Mouse (Mus musculus): ENCODE results near the gene Gtf2h2. TPM values are rescaled to one million over a fixed set of nuclear protein-coding genes. Genes with fewer than 3 reads are reported as not detected.

The Gtf2h2 gene
- total RNA-seq (2018; cell fraction: chromatin; rRNA removed) = 10 to 100 TPM; 11.5 to 98.0 (median 56.6) TPM
- 10 to 100 TPM in 24 of 26 experiments, 1 to 10 TPM in 2; 5.8 to 19.8 (median 13.7) TPM for total RNA-seq (2018; cell fraction: cytosol; rRNA removed)
- 10 to 100 TPM in 23 of 26 experiments, 1 to 10 TPM in 3; 6.2 to 68.1 (median 33.8) TPM for total RNA-seq (2018; cell fraction: nucleus; rRNA removed)
- polyA plus RNA-seq (2018) = 16.6 to 20.4 TPM (median 17.7 TPM) in 3 replicates

DNA sequence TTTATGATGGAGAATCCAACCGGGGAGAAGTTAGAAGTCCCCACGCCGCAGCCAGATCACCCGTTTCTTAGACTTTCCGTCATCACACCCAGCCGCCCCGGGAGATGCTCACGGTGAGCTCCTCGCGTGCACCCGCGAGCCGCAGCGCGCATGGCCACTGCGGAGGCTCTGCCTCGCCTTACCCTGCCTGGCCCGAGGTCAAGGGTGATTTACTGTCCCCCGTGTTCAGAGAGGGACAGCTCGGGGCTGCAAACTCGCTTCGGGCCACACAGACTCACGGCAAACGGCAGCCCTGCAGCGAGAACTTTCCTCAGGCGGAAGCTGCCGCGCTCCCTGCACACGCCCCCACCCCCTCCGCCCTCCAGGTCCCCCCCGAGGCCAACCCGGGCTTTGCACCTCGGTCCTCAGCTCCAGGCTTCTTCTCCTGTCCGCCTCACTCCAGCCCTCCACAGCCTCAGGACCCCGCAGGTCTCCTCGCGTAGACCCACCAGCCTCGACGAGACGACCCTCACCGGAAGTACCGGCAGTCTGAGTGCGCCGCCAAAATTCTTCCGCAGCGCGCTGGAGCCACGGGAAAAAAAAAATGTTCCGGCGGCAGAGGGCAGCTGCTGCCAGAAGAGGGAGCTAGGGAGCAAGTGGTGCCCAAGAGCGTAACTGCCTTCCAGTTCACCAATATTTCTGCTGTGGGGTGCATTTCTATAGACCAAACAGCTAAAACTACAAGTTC, at the start of gene Gtf2h2:
Gtf2h2 (minus strand) TSS at position 519 of the 727 bp plus-strand sequence.
- WGBS (ENCODE audit: missing documents) = 1% methylated on average over 51 of the region's 51 CpGs
- Histone ChIP-seq H3K27ac (peak within 1 kb of the TSS; percentile 47), H3K36me3 (ENCODE audit: inconsistent target) (peaks cover 10% of the 10 kb centered on the region; the same call in 1 of the 2 replicates), H3K4me3 (ENCODE audit: inconsistent target) (peak within 1 kb of the TSS; percentile 56), H3K79me2 (ENCODE audit: inconsistent target) (peaks cover 8% of the 10 kb centered on the region; the same call in 1 of the 2 replicates)

GRCm38 (mm10) chr13:100536149-100536548, 43.8 kb upstream of the Gtf2h2 start:
- H3K79me2 ChIP-seq (ENCODE audit: inconsistent target) = no peaks in the 10 kb centered on the region
- no peak overlapping the region for H3K4me3 ChIP-seq (ENCODE audit: inconsistent target)
- no peaks in the 10 kb centered on the region for H3K36me3 ChIP-seq (ENCODE audit: inconsistent target)
- no peak overlapping the region for H3K27ac ChIP-seq
- WGBS (ENCODE audit: missing documents) = 86% methylated on average over 3 of the region's 3 CpGs

DNA sequence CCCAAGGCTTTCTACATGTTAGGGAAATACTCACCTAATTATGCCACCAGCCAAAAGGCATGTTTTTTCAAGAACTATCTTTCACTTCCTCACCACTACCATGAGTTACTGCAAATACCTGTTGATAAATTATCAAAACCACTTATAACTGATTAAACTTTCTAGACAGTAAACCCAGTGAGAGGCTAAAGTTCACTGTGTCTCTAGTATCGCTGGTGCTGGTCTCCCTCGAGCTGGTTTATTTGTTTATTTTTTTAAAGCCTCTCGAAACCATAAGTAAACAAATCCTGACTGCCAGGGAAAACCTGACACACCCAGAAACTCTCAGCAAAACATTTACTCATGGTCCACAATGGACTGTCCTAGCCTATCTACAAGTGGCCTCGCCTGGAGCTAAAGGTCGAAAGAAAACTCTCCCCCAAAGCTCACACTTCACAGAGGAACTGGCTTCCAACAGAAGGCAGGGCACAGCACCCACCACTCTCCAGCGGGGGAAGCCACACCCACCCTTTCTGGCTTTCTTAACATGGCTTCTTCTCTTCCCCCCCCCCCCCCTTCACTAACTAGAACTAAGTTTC, 40.5 kb upstream of the Gtf2h2 start:
- Histone ChIP-seq H3K36me3 (ENCODE audit: inconsistent target) (no peaks in the 10 kb centered on the region), H3K79me2 (ENCODE audit: inconsistent target) (no peaks in the 10 kb centered on the region), H3K27ac (no peak overlapping the region), H3K4me3 (ENCODE audit: inconsistent target) (no peak overlapping the region)
- WGBS (ENCODE audit: missing documents) = 69% methylated on average over 6 of the region's 6 CpGs

- WGBS (ENCODE audit: missing documents) = 74% methylated on average over 6 of the region's 6 CpGs
- H3K4me3 ChIP-seq (ENCODE audit: inconsistent target) = no peak overlapping the region
- H3K36me3 ChIP-seq (ENCODE audit: inconsistent target) = no peaks in the 10 kb centered on the region
- no peaks in the 10 kb centered on the region for H3K79me2 ChIP-seq (ENCODE audit: inconsistent target)
- H3K27ac ChIP-seq = no peak overlapping the region
Observed at GRCm38 (mm10) chr13:100526649-100527038, 34.3 kb upstream of the Gtf2h2 start.

DNA sequence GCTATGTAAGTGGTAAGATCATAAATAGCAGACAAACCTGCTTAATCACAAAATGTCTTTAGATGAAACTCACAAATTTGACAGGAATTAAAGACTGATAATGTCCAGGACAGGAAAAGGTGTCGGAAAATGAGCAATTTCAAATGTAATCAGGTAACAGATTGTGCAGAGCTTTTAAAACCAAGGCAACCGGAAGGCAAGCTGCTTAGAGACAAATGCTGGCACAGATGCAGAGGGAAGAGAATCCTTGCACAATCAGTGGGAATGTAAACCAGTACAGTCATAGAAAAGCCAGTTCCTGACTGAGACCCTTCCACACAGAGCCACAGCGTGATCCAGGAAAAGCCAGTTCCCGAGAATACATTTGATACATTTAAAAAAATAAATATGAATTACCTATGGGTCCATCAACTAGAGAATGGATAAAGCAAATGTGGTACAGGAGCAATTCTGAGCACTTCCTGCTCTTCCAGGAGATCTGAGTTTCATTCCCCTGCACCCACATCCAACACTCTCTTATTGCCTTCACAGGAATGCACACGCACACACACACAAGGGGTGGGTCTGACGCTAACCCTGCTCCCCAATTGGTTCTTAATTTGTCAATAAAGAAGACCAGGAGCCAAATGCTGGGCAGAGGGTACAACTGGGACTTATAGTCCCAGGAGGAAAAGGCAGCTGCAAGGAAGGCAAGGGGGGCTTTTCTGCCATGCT, 33.7 kb upstream of the Gtf2h2 start:
- WGBS (ENCODE audit: missing documents) = 88% methylated on average over 6 of the region's 6 CpGs
- H3K79me2 ChIP-seq (ENCODE audit: inconsistent target) = no peaks in the 10 kb centered on the region
- no peak overlapping the region for H3K4me3 ChIP-seq (ENCODE audit: inconsistent target)
- H3K36me3 ChIP-seq (ENCODE audit: inconsistent target) = no peaks in the 10 kb centered on the region
- no peak overlapping the region for H3K27ac ChIP-seq

GRCm38 (mm10) chr13:100524896-100525295, 32.5 kb upstream of the Gtf2h2 start:
- Histone ChIP-seq H3K27ac (no peak overlapping the region), H3K79me2 (ENCODE audit: inconsistent target) (no peaks in the 10 kb centered on the region), H3K36me3 (ENCODE audit: inconsistent target) (no peaks in the 10 kb centered on the region), H3K4me3 (ENCODE audit: inconsistent target) (no peak overlapping the region)
- WGBS (ENCODE audit: missing documents) = 94% methylated on average over 6 of the region's 6 CpGs

DNA sequence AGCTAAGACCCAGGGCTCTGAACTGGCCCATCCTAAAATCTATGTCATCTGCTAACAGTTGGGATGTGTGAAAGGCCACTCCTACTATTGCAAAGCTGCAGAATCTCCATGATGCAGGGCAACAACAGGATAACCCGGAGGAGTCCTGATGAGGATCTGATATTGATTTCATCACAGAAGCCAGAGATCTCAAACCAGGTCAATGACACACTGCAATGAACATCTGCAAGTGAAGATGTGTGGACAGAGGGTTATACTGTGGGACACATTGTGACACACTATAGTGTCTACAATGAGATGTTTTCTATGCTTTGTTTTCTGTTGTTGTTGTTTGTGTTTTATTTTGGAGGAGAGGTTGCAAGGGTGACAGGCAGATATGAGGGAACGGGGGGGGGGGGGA, 31.3 kb upstream of the Gtf2h2 start:
- Histone ChIP-seq H3K4me3 (ENCODE audit: inconsistent target) (no peak overlapping the region), H3K36me3 (ENCODE audit: inconsistent target) (no peaks in the 10 kb centered on the region), H3K27ac (no peak overlapping the region), H3K79me2 (ENCODE audit: inconsistent target) (no peaks in the 10 kb centered on the region)
- 84% methylated on average over 2 of the region's 2 CpGs for WGBS (ENCODE audit: missing documents)

- H3K27ac ChIP-seq = no peak overlapping the region
- H3K36me3 ChIP-seq (ENCODE audit: inconsistent target) = no peaks in the 10 kb centered on the region
- no peaks in the 10 kb centered on the region for H3K79me2 ChIP-seq (ENCODE audit: inconsistent target)
- WGBS (ENCODE audit: missing documents) = 94% methylated on average over 9 of the region's 9 CpGs
- no peak overlapping the region for H3K4me3 ChIP-seq (ENCODE audit: inconsistent target)
Observed at GRCm38 (mm10) chr13:100521724-100522591, 29.6 kb upstream of the Gtf2h2 start.

GRCm38 (mm10) chr13:100519162-100519561, 26.8 kb upstream of the Gtf2h2 start:
- H3K79me2 ChIP-seq (ENCODE audit: inconsistent target) = no peaks in the 10 kb centered on the region
- WGBS (ENCODE audit: missing documents) = 88% methylated on average over 2 of the region's 2 CpGs
- no peak overlapping the region for H3K27ac ChIP-seq
- H3K36me3 ChIP-seq (ENCODE audit: inconsistent target) = no peaks in the 10 kb centered on the region
- no peak overlapping the region for H3K4me3 ChIP-seq (ENCODE audit: inconsistent target)

DNA sequence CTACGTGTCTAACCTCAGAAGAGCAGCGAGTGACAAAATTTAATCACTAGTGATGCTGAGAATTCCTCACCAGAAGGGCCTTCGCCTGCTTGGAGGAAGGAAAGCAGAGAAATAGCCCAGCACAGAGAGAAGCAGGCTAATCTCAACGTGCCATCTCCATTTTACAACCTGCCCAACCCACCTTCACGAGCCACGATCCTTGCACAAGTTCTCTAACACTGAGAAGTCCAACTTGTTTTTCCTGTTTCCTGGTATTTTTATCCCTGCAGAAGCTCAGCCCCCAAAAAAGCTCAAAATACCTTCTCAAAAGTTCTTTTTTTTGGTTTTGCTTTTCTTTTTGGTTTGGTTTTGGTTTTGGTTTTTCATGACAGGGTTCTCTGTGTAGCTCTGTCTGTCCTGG, 25.8 kb upstream of the Gtf2h2 start:
- Histone ChIP-seq H3K36me3 (ENCODE audit: inconsistent target) (no peaks in the 10 kb centered on the region), H3K27ac (no peak overlapping the region), H3K4me3 (ENCODE audit: inconsistent target) (no peak overlapping the region), H3K79me2 (ENCODE audit: inconsistent target) (no peaks in the 10 kb centered on the region)
- WGBS (ENCODE audit: missing documents) = 74% methylated on average over 6 of the region's 6 CpGs

- Histone ChIP-seq H3K79me2 (ENCODE audit: inconsistent target) (no peaks in the 10 kb centered on the region), H3K36me3 (ENCODE audit: inconsistent target) (no peaks in the 10 kb centered on the region), H3K4me3 (ENCODE audit: inconsistent target) (no peak overlapping the region), H3K27ac (no peak overlapping the region)
- WGBS (ENCODE audit: missing documents) = 78% methylated on average over 6 of the region's 6 CpGs
Observed at GRCm38 (mm10) chr13:100517652-100518153, 25.3 kb upstream of the Gtf2h2 start.

DNA sequence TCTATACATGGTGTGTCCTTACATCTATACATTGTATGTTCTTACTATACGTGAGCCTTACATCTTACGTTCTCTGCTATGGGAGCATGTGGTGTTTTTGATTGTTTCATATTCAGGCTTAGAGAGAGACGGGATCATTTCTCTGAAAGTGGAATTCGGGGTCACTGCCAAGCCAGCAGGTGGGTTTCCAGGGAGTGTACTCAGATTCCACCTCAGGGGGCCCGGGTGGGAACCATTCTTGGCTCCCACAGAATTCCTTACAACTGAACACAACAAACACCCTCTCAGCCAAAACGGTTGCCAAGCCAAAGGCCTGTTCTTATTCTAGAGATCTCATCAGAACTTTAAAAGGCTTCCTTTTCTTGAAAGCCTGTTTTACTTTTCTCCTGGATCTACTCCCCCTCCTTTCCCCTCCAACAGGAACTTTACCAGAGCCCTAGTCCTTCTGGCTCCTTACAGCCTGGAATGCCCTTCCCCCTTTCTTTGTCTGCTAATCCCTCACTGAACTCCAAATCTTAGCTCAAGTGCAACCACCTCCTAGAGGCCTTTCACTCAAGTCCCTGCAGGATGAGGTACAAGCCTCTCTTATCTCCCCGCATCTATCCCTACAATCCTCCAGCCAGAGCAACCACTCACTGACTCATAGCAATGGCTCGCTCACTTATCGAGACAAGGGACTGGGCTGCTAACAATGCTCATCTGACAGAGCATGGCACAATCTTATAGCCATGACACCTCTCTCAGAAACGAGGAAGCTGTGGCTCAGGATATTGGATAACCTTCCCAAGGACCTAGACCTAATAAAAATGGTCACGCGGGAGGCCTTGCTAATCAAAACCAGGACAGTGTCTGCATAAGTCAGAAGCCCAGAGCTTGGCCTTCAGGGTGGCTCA, 24.1 kb upstream of the Gtf2h2 start:
- no peaks in the 10 kb centered on the region for H3K36me3 ChIP-seq (ENCODE audit: inconsistent target)
- H3K79me2 ChIP-seq (ENCODE audit: inconsistent target) = no peaks in the 10 kb centered on the region
- WGBS (ENCODE audit: missing documents) = 94% methylated on average over 12 of the region's 12 CpGs
- no peak overlapping the region for H3K4me3 ChIP-seq (ENCODE audit: inconsistent target)
- H3K27ac ChIP-seq = no peak overlapping the region

- Histone ChIP-seq H3K4me3 (ENCODE audit: inconsistent target) (no peak overlapping the region), H3K27ac (no peak overlapping the region), H3K79me2 (ENCODE audit: inconsistent target) (no peaks in the 10 kb centered on the region), H3K36me3 (ENCODE audit: inconsistent target) (no peaks in the 10 kb centered on the region)
- WGBS (ENCODE audit: missing documents) = 96% methylated on average over 2 of the region's 2 CpGs
Observed at GRCm38 (mm10) chr13:100512792-100513191, 20.4 kb upstream of the Gtf2h2 start.
